Mouse (Mus musculus) left cerebral cortex, postnatal 4 days (tissue): Measurements from ENCODE around the gene Ccng2. TPM values are rescaled to one million over a fixed set of nuclear protein-coding genes. Genes with fewer than 3 reads are reported as not detected.

Source experiments
- DNase-seq: peaks from one replicate; pipeline ENCODE4 v3.0.0-alpha.2; 2022
- intact Hi-C: fragments of 180-260 bp; cut with DNase I; formaldehyde crosslinking; loops from one replicate; pipeline ENCODE4 v1.15.1; 2025
- total RNA-seq, 2 experiments: library from RNA; stranded (reverse); gene quantifications; 2 replicates each; pipeline ENCODE4 v1.2.3; 2021

The Ccng2 gene
- 10 to 100 TPM; 46.3 to 50.2 TPM for total RNA-seq

DNA sequence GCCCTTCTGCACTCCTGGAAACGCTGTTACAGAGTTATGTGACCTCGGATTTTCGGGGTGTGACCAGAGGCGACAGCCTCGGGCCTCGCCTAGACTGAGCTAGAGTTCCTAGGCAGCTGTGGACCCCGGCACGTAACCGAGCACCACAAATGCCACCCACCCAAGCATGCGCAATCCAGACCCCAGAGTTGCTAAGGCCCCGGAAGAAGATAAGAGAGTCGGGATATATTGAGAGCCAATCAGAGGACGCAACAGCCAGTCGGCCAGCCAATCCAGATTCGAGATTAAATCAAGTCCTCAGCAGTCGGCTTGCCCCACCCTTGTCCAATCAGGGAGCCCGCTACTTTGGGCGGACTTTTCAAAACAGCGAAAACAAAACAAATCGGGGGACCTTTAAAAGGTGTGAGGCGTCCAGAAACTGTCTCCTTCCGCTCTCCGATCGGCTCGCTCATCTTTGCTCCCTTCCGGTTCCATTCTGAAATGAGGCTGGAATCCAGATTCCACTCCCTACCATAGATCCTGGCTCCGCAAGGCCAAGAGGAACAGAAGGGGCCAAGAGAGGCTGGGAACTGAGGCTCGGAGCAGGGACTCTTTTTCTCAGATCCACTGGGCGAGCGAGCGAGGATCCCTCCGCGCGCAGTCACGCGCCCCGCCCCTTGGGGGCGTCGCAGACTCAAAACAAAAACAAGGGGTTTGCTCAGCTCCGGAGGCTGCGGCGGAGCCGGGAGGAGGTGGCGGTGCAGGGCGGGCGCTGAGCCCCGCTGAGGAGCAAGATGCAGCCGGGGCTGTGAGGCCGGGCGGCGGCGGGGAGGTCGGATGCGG is at the start of gene Ccng2:
Ccng2 (plus strand) TSS at position 375 of the 822 bp plus-strand sequence.
- peak; percentile 94 for DNase-seq
- intact Hi-C loops = loop anchor here (2.0 kb wide), 1 partner anchor 60 kb away; the partner anchor contains the start of genes 2010109A12Rik and Ccni

- DNase-seq = no peak
- intact Hi-C loops = no loop called here
These were observed 48.7 kb upstream of the Ccng2 start for GRCm38 (mm10) chr5:93218375-93218774.

GRCm38 (mm10) chr5:93221661-93222060 is 45.4 kb upstream of the Ccng2 start:
- intact Hi-C loops = no loop called here
- peak; percentile 54 for DNase-seq

- intact Hi-C loops = no loop called here
- DNase-seq = no peak
These were observed 42.5 kb upstream of the Ccng2 start for GRCm38 (mm10) chr5:93224549-93224948.

- no peak for DNase-seq
- intact Hi-C loops = no loop called here
These were observed 39.9 kb upstream of the Ccng2 start for GRCm38 (mm10) chr5:93227157-93227556.

DNA sequence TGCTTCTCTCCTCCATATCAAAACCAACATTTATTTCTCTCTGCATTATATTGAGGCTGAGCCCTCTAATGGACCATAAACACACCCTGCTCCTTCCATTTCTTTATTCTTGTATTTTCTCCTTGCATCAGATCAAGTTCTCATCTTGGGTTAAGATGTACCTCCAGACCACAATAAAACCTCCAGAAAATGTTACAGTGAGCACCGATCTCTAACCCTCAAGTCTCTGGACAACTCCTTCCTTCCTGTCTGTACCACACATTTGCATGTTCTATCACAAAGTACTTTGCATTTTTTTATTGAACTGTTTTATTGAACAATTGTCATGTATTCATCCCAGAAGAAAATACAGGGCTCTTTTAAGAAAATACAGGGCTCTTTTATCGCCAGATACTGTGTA is 37.5 kb upstream of the Ccng2 start:
- DNase-seq = no peak
- intact Hi-C loops = no loop called here

DNA sequence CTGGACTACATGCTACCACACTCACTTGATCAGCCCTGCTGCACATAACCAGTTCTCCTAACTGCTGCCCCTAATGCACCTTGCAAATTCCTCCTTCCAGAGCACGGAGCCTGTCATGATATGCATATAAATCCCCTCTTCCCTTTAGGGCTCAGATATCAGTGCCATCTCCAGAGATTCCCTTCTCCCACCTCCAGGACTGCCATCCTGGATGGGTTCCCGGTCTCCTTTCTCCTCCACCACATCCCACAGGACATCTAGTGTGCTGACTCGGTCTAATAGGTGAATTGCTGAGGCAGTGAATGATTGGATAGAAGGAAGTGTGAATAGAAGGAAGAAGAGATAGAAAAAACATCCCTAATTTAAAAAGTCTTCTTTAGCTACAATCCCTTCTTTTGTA is 35.3 kb upstream of the Ccng2 start:
- DNase-seq = no peak
- intact Hi-C loops = no loop called here

- no peak for DNase-seq
- intact Hi-C loops = no loop called here
These were observed 34.2 kb upstream of the Ccng2 start for GRCm38 (mm10) chr5:93232838-93233237.

DNA sequence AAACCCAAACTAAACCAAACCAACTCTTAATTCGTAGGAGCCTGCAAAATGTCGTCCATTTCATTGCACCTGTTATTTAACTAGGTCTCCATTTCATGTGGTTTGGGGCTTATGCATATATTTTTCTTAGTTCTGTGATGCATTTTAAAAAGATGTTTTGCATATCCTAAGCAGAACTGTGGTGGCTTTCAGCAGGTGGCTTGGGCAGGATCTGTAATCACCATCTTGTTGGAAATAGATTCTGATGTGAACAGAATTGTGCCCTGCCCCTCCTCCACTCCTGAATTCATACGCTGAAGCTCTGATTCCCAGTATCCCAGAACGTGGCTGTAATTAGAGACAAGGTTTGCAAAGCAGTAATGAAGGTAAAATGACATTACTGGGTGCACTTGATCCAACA is 32.9 kb upstream of the Ccng2 start:
- intact Hi-C loops = no loop called here
- DNase-seq = no peak

- no peak for DNase-seq
- intact Hi-C loops = no loop called here
These were observed 32.5 kb upstream of the Ccng2 start for GRCm38 (mm10) chr5:93234605-93235004.

DNA sequence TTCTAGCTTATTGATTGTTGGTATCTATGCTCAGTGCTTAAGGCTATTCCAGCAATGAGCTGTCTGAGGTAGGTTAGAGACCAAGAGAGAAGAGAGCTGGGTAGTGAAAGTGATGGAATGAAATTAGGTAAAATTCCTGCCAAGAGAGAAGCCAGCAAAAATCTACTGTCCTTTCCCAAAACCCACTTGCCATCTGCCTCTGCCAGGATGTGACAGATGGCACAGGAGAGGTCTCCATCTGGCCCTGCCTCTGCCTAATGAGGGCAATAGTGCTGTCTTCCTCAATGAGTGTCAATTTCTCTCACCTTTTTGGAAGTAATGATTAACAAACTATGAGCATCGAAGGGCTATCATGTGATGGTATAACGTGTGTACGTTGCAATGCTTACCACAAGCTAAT is 31.2 kb upstream of the Ccng2 start:
- DNase-seq = peak; percentile 78
- intact Hi-C loops = no loop called here

GRCm38 (mm10) chr5:93236541-93236940 is 30.5 kb upstream of the Ccng2 start:
- DNase-seq = no peak
- intact Hi-C loops = no loop called here

GRCm38 (mm10) chr5:93239590-93240544 is 27.2 kb upstream of the Ccng2 start:
- intact Hi-C loops = no loop called here
- no peak for DNase-seq

- no peak for DNase-seq
- intact Hi-C loops = no loop called here
These were observed 21.8 kb upstream of the Ccng2 start for GRCm38 (mm10) chr5:93245280-93245679.

DNA sequence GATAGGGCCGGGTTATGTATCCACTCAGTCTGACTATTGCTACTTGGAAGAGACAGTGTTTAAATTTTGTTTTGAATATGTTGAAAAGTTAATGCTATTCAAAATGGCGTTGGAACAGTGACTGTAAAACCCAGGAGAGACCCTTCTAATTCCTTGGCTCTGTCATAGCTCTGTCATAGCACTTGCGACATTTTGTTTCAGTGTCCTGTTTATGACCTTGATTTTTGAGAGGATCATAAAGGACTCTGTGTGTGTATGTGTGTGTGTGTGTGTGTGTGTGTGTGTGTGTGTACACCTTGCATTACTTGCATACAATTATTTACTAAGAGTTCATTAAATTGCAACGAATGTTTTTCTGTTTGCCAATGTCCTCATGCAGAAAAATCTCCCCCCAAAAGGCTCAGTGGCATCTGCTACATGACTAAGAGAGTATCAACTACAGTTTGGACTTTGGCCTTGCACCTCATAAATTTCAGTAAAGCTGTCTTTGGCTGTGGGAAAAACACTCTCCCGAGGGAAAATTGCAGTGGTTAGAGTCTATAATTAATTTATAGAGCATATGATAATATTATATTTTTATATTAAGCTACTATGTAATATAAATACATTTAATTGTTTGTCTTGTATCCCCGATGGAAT is 17.0 kb upstream of the Ccng2 start:
- no peak for DNase-seq
- intact Hi-C loops = no loop called here

GRCm38 (mm10) chr5:93251001-93251760 is 15.9 kb upstream of the Ccng2 start:
- intact Hi-C loops = no loop called here
- no peak for DNase-seq

DNA sequence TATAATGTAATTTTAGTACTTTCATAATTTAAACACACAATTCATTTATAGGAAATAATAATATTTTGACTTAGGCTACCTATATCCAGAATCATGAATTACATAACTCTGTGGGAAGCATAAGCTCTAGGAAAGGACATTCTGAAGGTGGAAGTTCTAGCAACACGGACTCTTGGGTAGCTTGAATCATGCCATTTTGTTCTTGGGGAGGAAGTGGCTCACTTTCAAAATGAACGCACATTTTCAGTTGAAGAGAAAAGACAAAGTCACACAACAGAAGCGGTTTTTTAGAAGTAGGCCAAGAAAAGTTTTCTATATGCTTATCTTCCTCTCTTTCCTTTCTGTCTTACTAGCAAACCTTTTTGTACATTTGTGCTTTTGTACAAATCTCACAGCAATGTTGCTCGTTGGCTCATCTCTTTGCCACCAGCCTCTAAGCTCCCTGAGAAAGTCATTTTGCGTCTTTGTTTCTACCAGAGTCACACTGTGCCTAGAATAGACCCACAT is 11.2 kb upstream of the Ccng2 start:
- intact Hi-C loops = no loop called here
- no peak for DNase-seq

- no peak for DNase-seq
- intact Hi-C loops = no loop called here
These were observed 10.1 kb upstream of the Ccng2 start for GRCm38 (mm10) chr5:93256820-93257405.

DNA sequence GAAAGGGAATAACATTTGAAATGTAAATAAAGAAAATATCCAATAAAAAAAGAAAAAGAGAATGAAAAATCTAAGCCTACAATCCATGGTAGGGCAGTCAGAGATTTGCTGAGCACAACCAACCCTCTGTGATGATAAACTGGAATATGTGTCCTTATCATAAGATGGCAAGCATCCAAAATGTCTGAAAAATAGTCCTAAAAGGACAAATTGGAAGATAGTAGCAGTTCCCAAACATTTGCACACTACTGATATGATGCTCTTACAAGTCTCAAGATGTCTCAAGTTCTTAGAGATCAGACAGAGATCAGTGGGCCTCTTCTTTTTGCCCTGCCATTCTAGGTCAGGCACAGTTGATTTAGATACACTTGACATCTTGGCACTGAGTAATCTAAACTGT is 7.7 kb upstream of the Ccng2 start:
- DNase-seq = no peak
- intact Hi-C loops = no loop called here

- intact Hi-C loops = no loop called here
- no peak for DNase-seq
These were observed 6.1 kb upstream of the Ccng2 start for GRCm38 (mm10) chr5:93260983-93261382.
